Mouse (Mus musculus) C2C12 (cell line): ENCODE measurements around the gene Taok1. TPM values are rescaled to one million over a fixed set of nuclear protein-coding genes. Genes with fewer than 3 reads are reported as not detected.

ENCODE experiments used
- H3K27me3 ChIP-seq: one replicate; pipeline ENCODE4 v1.6.1; 2011; ENCODE audit not compliant: control insufficient read depth, insufficient read depth, insufficient read length
- H3K36me3 ChIP-seq: one replicate; pipeline ENCODE4 v1.6.1; 2011; ENCODE audit not compliant: control insufficient read depth, insufficient read depth
- H3K4me3 ChIP-seq: one replicate; pipeline ENCODE4 v1.5.1; 2011; ENCODE audit warnings: mild to moderate bottlenecking, control low read depth; ENCODE audit not compliant: poor library complexity, insufficient read depth, severe bottlenecking
- H3K79me2 ChIP-seq: one replicate; pipeline ENCODE4 v1.6.1; 2011; ENCODE audit not compliant: control insufficient read depth, insufficient read depth
- H3K79me3 ChIP-seq: one replicate; pipeline ENCODE4 v1.6.1; 2011; ENCODE audit warnings: low read depth, control low read depth
- H3ac ChIP-seq: one replicate; pipeline ENCODE3; 2011; ENCODE audit warnings: low read depth; ENCODE audit not compliant: control insufficient read depth, insufficient read length
- CEBPB ChIP-seq: IDR thresholded peaks from one replicate; pipeline ENCODE4 v1.6.1; 2011; ENCODE audit warnings: low read depth, mild to moderate bottlenecking, control low read depth, moderate library complexity
- CTCF ChIP-seq: IDR thresholded peaks from one replicate; pipeline ENCODE4 v1.5.1; 2011; ENCODE audit not compliant: control insufficient read depth, insufficient read depth, insufficient read length
- FOSL1 ChIP-seq: IDR thresholded peaks from one replicate; pipeline ENCODE4 v1.8.0; 2011; ENCODE audit warnings: mild to moderate bottlenecking, low read length; ENCODE audit not compliant: poor library complexity, insufficient read depth, severe bottlenecking
- MAX ChIP-seq: IDR thresholded peaks from one replicate; pipeline ENCODE4 v1.6.1; 2011; ENCODE audit warnings: mild to moderate bottlenecking, control low read depth
- MYOD1 ChIP-seq: IDR thresholded peaks from one replicate; pipeline ENCODE4 v1.6.1; 2011; ENCODE audit warnings: low read depth; ENCODE audit not compliant: control insufficient read depth, insufficient read length
- MYOG ChIP-seq: IDR thresholded peaks from one replicate; pipeline ENCODE4 v1.6.1; 2011; ENCODE audit not compliant: control insufficient read depth, insufficient read length; ENCODE audit errors: extremely low read depth
- USF1 ChIP-seq: IDR thresholded peaks from one replicate; pipeline ENCODE4 v1.6.1; 2011; ENCODE audit warnings: low read depth, mild to moderate bottlenecking, control low read depth, moderate library complexity
- polyA plus RNA-seq: library from polyadenylated mRNA; unstranded; fragments of >200 nt; fragmentation: generic; extraction: Trizol; gene quantifications from one replicate; pipeline ENCODE4 v1.2.1, GENCODE M21; 2012; ENCODE audit warnings: missing spikeins

Taok1 gene
- polyA plus RNA-seq, 1 experiment, result 5.1 TPM

DNA sequence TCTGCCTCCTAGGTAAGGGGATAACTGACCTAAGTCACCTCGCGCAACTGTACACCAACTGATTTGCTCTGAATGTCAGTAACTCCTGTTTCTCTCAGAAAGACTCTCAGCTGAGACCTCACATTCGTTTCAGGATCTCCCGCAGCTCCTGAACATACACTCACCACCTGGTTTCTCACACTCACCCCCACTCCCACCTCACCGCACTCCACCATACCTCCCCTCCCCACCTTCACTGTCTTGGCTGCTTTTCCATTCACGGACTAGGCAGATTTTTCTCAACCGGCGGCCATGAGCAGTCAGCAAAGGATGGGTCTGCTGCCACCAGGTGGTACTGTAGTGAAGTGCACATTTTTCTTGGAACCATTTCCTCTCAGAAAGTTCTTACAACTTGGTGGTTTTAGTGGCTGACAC lies 22.6 kb upstream of the Taok1 start:
- H3ac ChIP-seq, result peak overlapping the region; percentile 68
- no peaks in the 10 kb centered on the region for H3K79me3 ChIP-seq
- H3K27me3 ChIP-seq, result no peaks in the 10 kb centered on the region
- no peaks in the 10 kb centered on the region for H3K36me3 ChIP-seq
- H3K4me3 ChIP-seq, result no peak overlapping the region
- H3K79me2 ChIP-seq, result no peaks in the 10 kb centered on the region
- TF ChIP-seq CEBPB (no peak), CTCF (peak; percentile 71)

DNA sequence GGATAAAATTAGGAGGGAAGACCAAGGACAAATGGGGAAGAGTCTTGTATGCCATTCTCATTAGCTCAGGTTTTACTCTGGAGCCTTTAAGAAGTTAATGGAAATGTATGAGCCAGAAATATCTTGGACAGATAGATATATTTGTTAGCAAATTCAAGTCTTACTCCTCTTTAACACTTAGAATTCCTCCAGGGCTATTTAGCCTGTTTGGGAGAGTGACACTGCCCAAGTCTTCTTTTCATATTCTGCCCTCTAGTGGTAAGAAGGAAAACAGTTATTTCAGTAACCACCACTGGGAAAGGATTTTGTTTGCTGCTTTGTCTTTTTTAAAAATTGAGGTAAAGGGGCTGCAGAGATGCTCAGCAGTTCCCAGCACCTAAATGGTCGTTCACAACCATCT lies 21.9 kb upstream of the Taok1 start:
- Histone ChIP-seq H3ac (no peak overlapping the region), H3K79me2 (no peaks in the 10 kb centered on the region), H3K36me3 (no peaks in the 10 kb centered on the region), H3K27me3 (no peaks in the 10 kb centered on the region), H3K79me3 (no peaks in the 10 kb centered on the region), H3K4me3 (no peak overlapping the region)
- no peak for TF ChIP-seq MAX
- TF ChIP-seq FOSL1, result no peak
- no peak for TF ChIP-seq USF1
- no peak for TF ChIP-seq CEBPB
- no peak for TF ChIP-seq CTCF
- no peak for TF ChIP-seq MYOG
- no peak for TF ChIP-seq MYOD1

DNA sequence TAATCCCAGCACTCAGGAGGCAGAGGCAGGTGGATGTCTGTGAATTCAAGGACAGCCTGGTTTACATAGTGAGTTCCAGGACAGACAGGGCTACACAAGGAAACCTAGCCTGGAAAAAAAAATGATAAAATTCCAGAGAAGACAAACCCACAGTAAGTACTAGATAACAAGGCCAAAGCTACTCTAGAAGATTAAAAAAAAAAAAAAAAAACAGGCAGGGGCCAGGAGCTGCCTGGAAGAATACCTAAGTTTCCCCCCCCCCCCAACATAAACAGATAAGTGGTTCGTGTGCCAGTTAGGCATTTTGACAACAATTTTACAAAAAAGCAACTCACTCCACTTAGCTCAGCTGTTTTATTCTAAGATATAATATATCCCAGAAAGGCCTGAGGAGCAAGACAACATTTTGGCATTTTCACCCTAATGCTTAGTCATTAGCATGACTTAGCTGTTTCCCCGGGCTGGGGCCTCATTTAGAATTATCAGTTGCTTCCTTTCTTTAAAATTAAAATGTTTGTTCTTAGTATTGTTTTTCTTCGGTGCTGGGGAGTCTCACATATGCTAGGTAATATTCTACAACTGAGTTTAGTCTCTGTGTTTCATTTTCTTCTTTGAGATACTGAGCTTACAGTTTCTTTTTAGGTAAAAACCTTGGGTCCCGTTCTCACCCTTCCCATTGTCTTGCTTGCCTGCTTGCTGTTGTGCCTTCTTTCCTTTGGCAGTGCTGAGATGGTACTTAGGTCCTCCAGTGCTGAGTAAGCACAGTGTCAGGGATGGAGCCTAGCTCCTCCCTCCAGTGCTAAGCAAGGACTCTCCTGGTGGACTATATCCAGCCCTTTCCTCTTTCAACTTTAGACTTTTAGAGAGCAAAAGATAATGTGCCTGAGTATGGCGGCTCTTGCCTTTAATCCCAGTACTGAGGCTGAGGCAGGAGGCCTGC lies 19.3 kb upstream of the Taok1 start:
- no peaks in the 10 kb centered on the region for H3K27me3 ChIP-seq
- no peak overlapping the region for H3ac ChIP-seq
- no peaks in the 10 kb centered on the region for H3K79me2 ChIP-seq
- H3K36me3 ChIP-seq, result no peaks in the 10 kb centered on the region
- TF ChIP-seq MYOD1, result no peak
- no peak for TF ChIP-seq USF1
- TF ChIP-seq FOSL1, result no peak
- no peak for TF ChIP-seq MYOG
- no peaks in the 10 kb centered on the region for H3K79me3 ChIP-seq
- H3K4me3 ChIP-seq, result no peak overlapping the region

DNA sequence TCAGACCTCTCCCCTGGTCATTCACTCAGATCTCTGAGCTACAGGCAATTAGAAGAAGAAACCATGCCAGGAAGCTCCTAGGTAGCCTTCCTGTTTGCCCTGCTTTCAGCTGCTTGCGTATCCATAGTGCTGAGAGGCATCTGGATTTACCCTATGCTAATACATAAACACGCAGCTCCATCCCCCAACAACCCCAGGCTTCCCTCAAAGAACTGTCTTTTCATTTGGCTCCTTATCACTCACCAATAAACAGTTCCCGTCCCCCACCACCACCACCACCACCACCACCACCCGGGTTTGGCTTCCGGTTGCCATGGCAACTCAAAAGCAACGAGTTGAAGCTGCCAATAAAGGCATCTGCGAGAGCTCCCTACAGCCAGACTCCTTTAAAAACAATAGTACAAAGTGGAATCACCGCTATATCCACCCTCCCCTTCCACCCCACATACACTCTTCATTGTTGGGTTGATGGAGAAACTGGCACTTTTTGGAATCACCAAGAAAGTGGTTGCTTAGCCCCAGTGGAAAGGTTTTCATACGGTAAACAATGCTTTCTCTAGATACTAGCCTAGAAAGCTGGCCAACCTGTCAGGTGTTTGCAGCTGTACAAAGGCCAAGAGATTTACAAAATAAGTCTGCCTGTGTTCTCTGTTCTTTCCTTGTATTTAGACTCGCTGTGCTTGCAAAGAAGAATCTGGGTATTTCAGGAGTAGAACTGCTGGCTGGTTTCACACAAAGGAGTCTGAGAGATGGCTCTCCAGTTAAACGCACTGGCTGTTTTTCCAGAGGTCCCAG lies 17.6 kb upstream of the Taok1 start:
- no peaks in the 10 kb centered on the region for H3K79me3 ChIP-seq
- no peaks in the 10 kb centered on the region for H3K79me2 ChIP-seq
- no peak overlapping the region for H3K4me3 ChIP-seq
- no peaks in the 10 kb centered on the region for H3K36me3 ChIP-seq
- no peak for TF ChIP-seq CTCF
- H3K27me3 ChIP-seq, result no peaks in the 10 kb centered on the region
- no peak overlapping the region for H3ac ChIP-seq

DNA sequence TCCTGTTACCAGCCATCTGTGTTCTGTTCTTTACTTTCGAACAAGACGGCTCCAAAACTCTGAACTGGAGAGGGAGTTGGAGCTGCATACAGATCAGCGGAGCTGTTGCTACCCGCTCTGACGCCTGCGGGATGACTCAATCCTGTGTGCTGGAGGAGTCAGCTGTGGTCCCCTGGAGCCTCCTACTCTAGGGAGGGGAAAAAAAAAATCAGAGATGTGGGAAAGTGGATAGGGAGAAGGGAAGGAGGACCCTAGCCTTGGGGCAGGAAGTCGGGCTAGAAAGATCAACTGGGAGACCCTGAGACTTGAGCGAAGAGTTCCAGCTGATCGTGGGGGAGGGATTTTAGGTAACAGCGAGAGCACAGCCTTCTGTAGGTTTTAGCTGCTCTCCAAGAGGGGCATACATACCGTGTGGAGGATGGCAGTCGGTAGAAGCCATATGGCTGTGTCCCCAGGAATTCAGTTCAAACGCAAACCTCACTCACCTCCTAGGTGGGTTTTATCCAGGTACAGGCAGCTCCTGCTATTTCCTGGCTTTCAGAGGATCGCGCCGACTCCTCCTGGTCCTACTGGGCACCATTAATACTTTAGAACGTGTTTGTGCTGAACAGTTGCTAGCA lies 16.9 kb upstream of the Taok1 start:
- Histone ChIP-seq H3ac (peak overlapping the region; percentile 28), H3K79me2 (no peaks in the 10 kb centered on the region), H3K36me3 (no peaks in the 10 kb centered on the region), H3K27me3 (no peaks in the 10 kb centered on the region), H3K4me3 (no peak overlapping the region), H3K79me3 (no peaks in the 10 kb centered on the region)
- no peak for TF ChIP-seq CTCF
- TF ChIP-seq CEBPB, result peak; percentile 3
- no peak for TF ChIP-seq FOSL1
- no peak for TF ChIP-seq MAX
- peak; percentile 22 for TF ChIP-seq MYOD1
- no peak for TF ChIP-seq MYOG
- TF ChIP-seq USF1, result no peak
